ENCODE assay signal across 17 mouse cellular contexts in the genomic region with DNA sequence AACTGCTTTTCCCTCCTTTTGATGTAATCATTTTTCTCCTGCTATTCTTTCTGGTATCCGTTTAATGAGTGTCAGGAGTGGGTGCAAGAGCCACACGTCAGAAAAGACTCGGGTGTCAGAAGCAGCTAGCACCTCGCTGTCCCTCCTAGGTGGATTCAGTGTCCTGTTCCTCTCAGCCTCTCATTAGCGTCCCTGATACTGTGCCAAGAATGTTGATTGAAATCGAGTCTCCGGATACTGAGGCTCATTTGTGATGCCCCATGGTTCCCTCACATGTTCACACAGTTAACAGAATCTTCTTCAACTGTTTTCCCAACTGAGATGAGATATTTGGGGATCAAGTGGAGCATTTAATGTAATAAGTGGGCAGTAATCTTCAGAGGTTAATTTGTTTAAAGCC. TPM values are rescaled to one million over a fixed set of nuclear protein-coding genes. Genes with fewer than 3 reads are reported as not detected.
DNase-seq lines count a peak whose midpoint lies in the region; ATAC-seq lines count a peak whose summit lies in the region.
"Had no signal": no experiment of that assay in that cellular context is flagged by ENCODE, and none has a peak within 500 bp of the region (broad histone marks: within the 10 kb centered on the region; RNA-seq: fewer than 3 reads in every experiment).

No protein-coding gene starts in this region.

- no peaks in the 10 kb centered on the region for H3K36me3 ChIP-seq in hindbrain, embryonic 14.5 days (replicated peaks; ENCODE audit: control insufficient read depth, insufficient read depth)
- no peaks in the 10 kb centered on the region for H3K36me3 ChIP-seq in hindbrain, embryonic 10.5 days
- H3K36me3 ChIP-seq in neural tube, embryonic 13.5 days: no peaks in the 10 kb centered on the region
- no peaks in the 10 kb centered on the region for H3K36me3 ChIP-seq in neural tube, embryonic 14.5 days (ENCODE audit: control insufficient read depth, insufficient read depth, low read length)
- H3K36me3 ChIP-seq: embryonic facial prominence, embryonic 10.5 days; heart, embryonic 10.5 days had no signal

- no peaks in the 10 kb centered on the region for H3K27me3 ChIP-seq in hindbrain, embryonic 14.5 days (ENCODE audit: control insufficient read depth, insufficient read depth, low read length)
- no peaks in the 10 kb centered on the region for H3K27me3 ChIP-seq in hindbrain, embryonic 10.5 days (ENCODE audit: insufficient read depth, poor library complexity, severe bottlenecking)
- H3K27me3 ChIP-seq in neural tube, embryonic 13.5 days: no peaks in the 10 kb centered on the region
- H3K27me3 ChIP-seq in neural tube, embryonic 14.5 days (ENCODE audit: control insufficient read depth, insufficient read depth, low read length): no peaks in the 10 kb centered on the region

- H3K9ac ChIP-seq in hindbrain, embryonic 14.5 days: no peak overlapping the region
- H3K9ac ChIP-seq in neural tube, embryonic 13.5 days: no peak overlapping the region
- H3K9ac ChIP-seq in neural tube, embryonic 14.5 days (replicated peaks; ENCODE audit: low read depth, low read length): no peak overlapping the region

- 38% methylated on average over 7 of the region's 7 CpGs for WGBS in hindbrain, embryonic 14.5 days
- WGBS in hindbrain, embryonic 10.5 days: 74% methylated on average over 7 of the region's 7 CpGs
- WGBS in neural tube, embryonic 13.5 days: 39% methylated on average over 7 of the region's 7 CpGs
- WGBS in neural tube, embryonic 14.5 days: 31% methylated on average over 7 of the region's 7 CpGs

- no peak for ATAC-seq in hindbrain, embryonic 14.5 days (ENCODE audit: low FRiP score)
- no peak for ATAC-seq in neural tube, embryonic 13.5 days (ENCODE audit: low read depth)
- no peak for ATAC-seq in neural tube, embryonic 14.5 days (ENCODE audit: low read depth)
- ATAC-seq: forebrain, embryonic 14.5 days; inflammation-experienced regulatory T-cells, adult 6 months; intestine, postnatal 0 days had no signal

- H3K4me3 ChIP-seq in hindbrain, embryonic 14.5 days (replicated peaks; ENCODE audit: low read length): no peak overlapping the region
- no peak overlapping the region for H3K4me3 ChIP-seq in hindbrain, embryonic 10.5 days
- H3K4me3 ChIP-seq in neural tube, embryonic 13.5 days: no peak overlapping the region
- no peak overlapping the region for H3K4me3 ChIP-seq in neural tube, embryonic 14.5 days (ENCODE audit: low read depth, low read length)
- H3K4me3 ChIP-seq: embryonic facial prominence, embryonic 10.5 days; heart, embryonic 10.5 days had no signal

- H3K4me1 ChIP-seq in hindbrain, embryonic 14.5 days (replicated peaks; ENCODE audit: control insufficient read depth, insufficient read depth, low read length): peaks cover 6% of the 10 kb centered on the region
- H3K4me1 ChIP-seq in hindbrain, embryonic 10.5 days (replicated peaks): peaks cover 9% of the 10 kb centered on the region
- peaks cover 46% of the 10 kb centered on the region for H3K4me1 ChIP-seq in neural tube, embryonic 13.5 days (replicated peaks)
- peaks cover 21% of the 10 kb centered on the region for H3K4me1 ChIP-seq in neural tube, embryonic 14.5 days (ENCODE audit: control insufficient read depth, insufficient read depth, low read length)
- H3K4me1 ChIP-seq: embryonic facial prominence, embryonic 10.5 days had no signal

- H3K4me2 ChIP-seq in hindbrain, embryonic 14.5 days (replicated peaks): no peak overlapping the region
- H3K4me2 ChIP-seq in neural tube, embryonic 13.5 days: no peak overlapping the region
- H3K4me2 ChIP-seq in neural tube, embryonic 14.5 days (ENCODE audit: low read depth, low read length): no peak overlapping the region

- H3K9me3 ChIP-seq in hindbrain, embryonic 14.5 days (ENCODE audit: control insufficient read depth, low read length): no peaks in the 10 kb centered on the region
- H3K9me3 ChIP-seq in hindbrain, embryonic 10.5 days: no peaks in the 10 kb centered on the region
- no peaks in the 10 kb centered on the region for H3K9me3 ChIP-seq in neural tube, embryonic 13.5 days
- H3K9me3 ChIP-seq in neural tube, embryonic 14.5 days (ENCODE audit: control insufficient read depth, low read length): no peaks in the 10 kb centered on the region
- H3K9me3 ChIP-seq: embryonic facial prominence, embryonic 10.5 days; heart, embryonic 10.5 days had no signal

- DNase-seq in hindbrain, embryonic 14.5 days (ENCODE audit: low spot score): no peak
- DNase-seq in hindbrain, embryonic 10.5 days (ENCODE audit: low spot score): no peak
- no peak for DNase-seq in neural tube, embryonic 10.5 days (ENCODE audit: extremely low spot score, low spot score)
- DNase-seq in MN1 (ENCODE audit: low spot score): no peak
- DNase-seq: adrenal gland, postnatal 10 days; cerebellum, adult 11-12 months; cerebellum, adult 9-10 months; heart, adult 18-20 months; heart, postnatal 10 days; heart, postnatal 4 days had no signal

- H3K27ac ChIP-seq in hindbrain, embryonic 14.5 days: 0 out of 2 replicates have a peak overlapping the region, but pooled peaks have one; percentile 40
- no peak overlapping the region for H3K27ac ChIP-seq in hindbrain, embryonic 10.5 days
- peak overlapping the region; percentile 64 for H3K27ac ChIP-seq in neural tube, embryonic 13.5 days (replicated peaks)
- H3K27ac ChIP-seq in neural tube, embryonic 14.5 days (ENCODE audit: low read depth, low read length): peak overlapping the region; percentile 64
- H3K27ac ChIP-seq: embryonic facial prominence, embryonic 10.5 days; heart, embryonic 10.5 days had no signal

RNA-seq across cellular contexts. Expression of gene Snx11, which starts 58.8 kb away (rescaled TPM):
- polyA plus RNA-seq in hindbrain, embryonic 14.5 days (2014; fragmentation: Nextera tagmentation; extraction: Ambion mirVana): 37.9 and 42.5 TPM in 2 replicates
- polyA plus RNA-seq in hindbrain, embryonic 10.5 days (2016; fragmentation: Nextera tagmentation; extraction: Ambion mirVana): 28.0 and 30.4 TPM in 2 replicates
- polyA plus RNA-seq in neural tube, embryonic 13.5 days (2015; fragmentation: Nextera tagmentation; extraction: Ambion mirVana): 78.0 and 84.2 TPM in 2 replicates
- polyA plus RNA-seq in neural tube, embryonic 14.5 days (2014; fragmentation: Nextera tagmentation; extraction: Ambion mirVana): 43.9 and 51.2 TPM in 2 replicates
